Mouse (Mus musculus) embryonic facial prominence, embryonic 12.5 days (tissue): ENCODE data around the gene Slc25a39. TPM values are rescaled to one million over a fixed set of nuclear protein-coding genes. Genes with fewer than 3 reads are reported as not detected.
"Not testable (repeated sequence)": the region's sequence is repeated elsewhere in the genome, so short reads cannot be mapped to it uniquely, and the experiment has no call there.

Source experiments
- ATAC-seq: fragments of 200-750 bp; cut with Nextera tagmentation; 2 replicates; pipeline ENCODE4 v1.8.0; 2017; ENCODE audit not compliant: insufficient number of reproducible peaks, insufficient read depth, low FRiP score, low TSS enrichment
- H3K27ac ChIP-seq: fragments of 300-500 bp; sonication (generic); 2 replicates; pipeline ENCODE4 v1.5.1; 2016; ENCODE audit warnings: mild to moderate bottlenecking
- H3K27me3 ChIP-seq: fragments of 300-500 bp; sonication (generic); 2 replicates; pipeline ENCODE4 v1.6.1; 2016; ENCODE audit warnings: mild to moderate bottlenecking, moderate library complexity
- H3K36me3 ChIP-seq: fragments of 300-500 bp; sonication (generic); 2 replicates; pipeline ENCODE4 v1.6.1; 2016; ENCODE audit warnings: mild to moderate bottlenecking
- H3K4me1 ChIP-seq: fragments of 300-500 bp; sonication (generic); 2 replicates; pipeline ENCODE4 v1.6.1; 2016
- H3K4me2 ChIP-seq: fragments of 300-500 bp; sonication (generic); replicated peaks from 2 replicates; pipeline ENCODE4 v1.6.1; 2016; ENCODE audit warnings: mild to moderate bottlenecking, moderate library complexity
- H3K4me3 ChIP-seq: fragments of 300-500 bp; sonication (generic); 2 replicates; pipeline ENCODE4 v1.5.1; 2016; ENCODE audit warnings: mild to moderate bottlenecking
- H3K9ac ChIP-seq: fragments of 300-500 bp; sonication (generic); 2 replicates; pipeline ENCODE4 v1.6.1; 2016; ENCODE audit warnings: mild to moderate bottlenecking, moderate library complexity
- H3K9me3 ChIP-seq: fragments of 300-500 bp; sonication (generic); 2 replicates; pipeline ENCODE4 v1.6.1; 2016; ENCODE audit warnings: mild to moderate bottlenecking, moderate library complexity
- WGBS: fragments of 180-500 bp; shearing (Covaris S2); methylation state at CpG from one replicate; pipeline ENCODE4 v1.1.7; 2016; 5-methylcytosine and 5-hydroxymethylcytosine counted together
- polyA plus RNA-seq: library from polyadenylated mRNA; unstranded; fragments of >200 nt; fragmentation: Nextera tagmentation; extraction: Ambion mirVana; gene quantifications from 2 replicates; pipeline ENCODE4 v1.2.1, GENCODE M21; 2016

Slc25a39 gene
- polyA plus RNA-seq, 1 experiment from 2014 or later, result 189 TPM

- no peaks in the 10 kb centered on the region for H3K27me3 ChIP-seq
- H3K4me1 ChIP-seq, result peaks cover 10% of the 10 kb centered on the region
- no peaks in the 10 kb centered on the region for H3K9me3 ChIP-seq
- H3K27ac ChIP-seq, result no peak overlapping the region
- H3K36me3 ChIP-seq, result no peaks in the 10 kb centered on the region
- ATAC-seq, result no peak
- no peak overlapping the region for H3K4me2 ChIP-seq
- WGBS, result 80% methylated on average over 8 of the region's 8 CpGs
- no peak overlapping the region for H3K4me3 ChIP-seq
- H3K9ac ChIP-seq, result no peak overlapping the region
Measured at GRCm38 (mm10) chr11:102425555-102426316, 18.0 kb upstream of the Slc25a39 start.

DNA sequence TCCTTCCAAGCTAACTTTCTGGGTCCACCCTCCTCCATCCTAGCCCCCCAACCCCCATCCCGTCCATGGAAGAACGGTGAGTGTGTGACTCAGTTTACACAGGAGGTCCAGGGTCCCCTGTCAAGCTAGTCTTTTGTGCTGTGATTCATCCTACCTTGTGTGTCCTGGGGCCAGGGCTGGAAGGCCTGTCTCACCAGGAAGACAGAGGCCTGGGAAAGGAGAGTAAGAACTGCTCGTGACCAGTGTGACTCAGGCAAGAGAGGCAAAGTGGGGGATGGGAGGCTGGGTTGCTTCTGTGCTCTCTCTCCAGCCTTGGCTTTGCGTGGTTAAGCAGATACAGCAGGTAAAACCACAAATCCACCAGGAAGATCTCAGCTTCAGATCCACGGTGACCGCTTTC is 16.9 kb upstream of the Slc25a39 start:
- Histone ChIP-seq H3K27me3 (no peaks in the 10 kb centered on the region), H3K36me3 (no peaks in the 10 kb centered on the region), H3K4me1 (peaks cover 7% of the 10 kb centered on the region), H3K27ac (no peak overlapping the region), H3K9me3 (no peaks in the 10 kb centered on the region), H3K9ac (no peak overlapping the region), H3K4me2 (no peak overlapping the region), H3K4me3 (no peak overlapping the region)
- no peak for ATAC-seq
- 72% methylated on average over 6 of the region's 6 CpGs for WGBS

- 58% methylated on average over 8 of the region's 8 CpGs for WGBS
- no peak overlapping the region for H3K27ac ChIP-seq
- H3K36me3 ChIP-seq, result no peaks in the 10 kb centered on the region
- no peaks in the 10 kb centered on the region for H3K9me3 ChIP-seq
- no peak overlapping the region for H3K4me3 ChIP-seq
- no peak overlapping the region for H3K9ac ChIP-seq
- no peak overlapping the region for H3K4me2 ChIP-seq
- no peaks in the 10 kb centered on the region for H3K4me1 ChIP-seq
- no peak for ATAC-seq
- no peaks in the 10 kb centered on the region for H3K27me3 ChIP-seq
Measured at GRCm38 (mm10) chr11:102421559-102421958, 13.8 kb upstream of the Slc25a39 start.

GRCm38 (mm10) chr11:102418887-102419286 is 11.1 kb upstream of the Slc25a39 start:
- Histone ChIP-seq H3K9ac (no peak overlapping the region), H3K4me1 (no peaks in the 10 kb centered on the region), H3K9me3 (no peaks in the 10 kb centered on the region), H3K4me3 (no peak overlapping the region), H3K27ac (no peak overlapping the region), H3K27me3 (no peaks in the 10 kb centered on the region), H3K36me3 (no peaks in the 10 kb centered on the region), H3K4me2 (no peak overlapping the region)
- no peak for ATAC-seq

GRCm38 (mm10) chr11:102417160-102417559 is 9.4 kb upstream of the Slc25a39 start:
- H3K4me3 ChIP-seq, result no peak overlapping the region
- no peak for ATAC-seq
- H3K36me3 ChIP-seq, result no peaks in the 10 kb centered on the region
- no peaks in the 10 kb centered on the region for H3K27me3 ChIP-seq
- H3K27ac ChIP-seq, result no peak overlapping the region
- no peak overlapping the region for H3K9ac ChIP-seq
- WGBS, result 85% methylated on average over 1 of the region's 1 CpGs
- H3K4me1 ChIP-seq, result no peaks in the 10 kb centered on the region
- no peak overlapping the region for H3K4me2 ChIP-seq
- H3K9me3 ChIP-seq, result no peaks in the 10 kb centered on the region

DNA sequence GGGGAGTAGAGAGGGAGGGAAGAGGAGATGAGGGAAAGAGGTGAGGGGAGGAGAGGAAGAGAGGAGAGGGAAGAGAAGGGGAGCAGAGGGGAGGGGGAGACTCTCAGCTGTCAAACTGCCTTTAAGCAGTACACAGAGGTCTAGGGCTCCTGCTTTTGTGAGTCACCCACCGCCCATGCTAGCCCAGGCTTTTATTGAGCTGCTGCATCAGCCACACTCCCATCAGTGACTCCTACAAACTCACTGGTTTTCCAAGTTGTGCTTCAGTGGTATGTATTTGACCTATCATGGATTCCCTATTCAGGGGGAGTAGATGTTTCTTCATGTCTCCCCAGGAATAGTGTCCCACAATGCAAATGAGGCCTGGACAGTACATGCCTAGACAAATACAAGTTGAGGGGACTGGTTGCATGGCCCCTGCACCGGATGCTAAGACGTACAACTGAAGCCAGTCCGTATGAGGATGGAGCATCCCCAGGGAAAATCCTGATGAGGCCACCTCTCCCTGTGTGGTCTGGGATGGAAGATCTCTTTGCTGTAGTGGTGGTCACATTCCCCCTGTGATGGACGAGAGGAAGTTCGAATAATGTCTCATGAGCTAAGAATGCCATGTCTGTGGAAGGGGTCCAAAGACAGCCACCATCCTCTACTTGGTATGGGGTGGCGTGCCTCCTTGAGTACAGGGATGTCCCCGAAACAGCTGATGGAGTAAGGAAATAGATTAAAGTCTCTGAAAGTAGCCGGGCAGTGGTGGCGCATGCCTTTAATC is 7.5 kb upstream of the Slc25a39 start:
- no peak overlapping the region for H3K4me3 ChIP-seq
- no peaks in the 10 kb centered on the region for H3K9me3 ChIP-seq
- H3K4me2 ChIP-seq, result no peak overlapping the region
- ATAC-seq, result no peak
- no peak overlapping the region for H3K9ac ChIP-seq
- H3K4me1 ChIP-seq, result no peaks in the 10 kb centered on the region
- 70% methylated on average over 10 of the region's 10 CpGs for WGBS
- H3K27ac ChIP-seq, result 0 out of 2 replicates have a peak overlapping the region, but pooled peaks have one; percentile 3
- no peaks in the 10 kb centered on the region for H3K27me3 ChIP-seq
- H3K36me3 ChIP-seq, result no peaks in the 10 kb centered on the region

DNA sequence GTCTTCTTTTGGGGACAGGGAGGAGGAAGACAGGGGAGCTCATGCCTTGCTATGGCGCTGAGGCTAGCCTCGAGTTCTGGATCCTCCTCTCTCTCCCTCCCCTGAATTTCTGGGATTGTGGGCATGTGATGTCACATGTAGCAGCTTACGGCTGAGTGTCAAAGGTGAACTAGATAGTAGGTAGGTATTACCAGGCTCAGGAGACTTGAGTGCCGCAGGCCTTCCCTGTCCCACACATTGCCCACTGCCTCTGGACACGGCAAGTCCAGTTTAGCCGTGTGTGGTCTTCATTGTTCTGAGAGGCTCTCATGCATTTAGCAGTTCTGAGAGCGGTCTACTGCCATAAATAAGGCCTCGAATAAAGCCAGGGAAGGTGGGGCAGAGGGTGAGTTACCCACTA is 5.3 kb upstream of the Slc25a39 start:
- Histone ChIP-seq H3K27ac (no peak overlapping the region), H3K9ac (no peak overlapping the region), H3K4me3 (no peak overlapping the region), H3K9me3 (no peaks in the 10 kb centered on the region), H3K4me2 (no peak overlapping the region), H3K4me1 (0 out of 2 replicates have a peak, but pooled peaks cover 6% of the 10 kb centered on the region), H3K27me3 (no peaks in the 10 kb centered on the region), H3K36me3 (no peaks in the 10 kb centered on the region)
- ATAC-seq, result no peak
- WGBS, result 79% methylated on average over 8 of the region's 8 CpGs

GRCm38 (mm10) chr11:102411704-102412103 is 4.0 kb upstream of the Slc25a39 start:
- no peak overlapping the region for H3K4me3 ChIP-seq
- no peaks in the 10 kb centered on the region for H3K9me3 ChIP-seq
- H3K4me2 ChIP-seq, result no peak overlapping the region
- H3K9ac ChIP-seq, result no peak overlapping the region
- no peaks in the 10 kb centered on the region for H3K36me3 ChIP-seq
- H3K27ac ChIP-seq, result no peak overlapping the region
- H3K4me1 ChIP-seq, result peaks cover 6% of the 10 kb centered on the region; the same call in 1 of the 2 replicates
- no peak for ATAC-seq
- no peaks in the 10 kb centered on the region for H3K27me3 ChIP-seq
- WGBS, result 8% methylated on average over 11 of the region's 11 CpGs

DNA sequence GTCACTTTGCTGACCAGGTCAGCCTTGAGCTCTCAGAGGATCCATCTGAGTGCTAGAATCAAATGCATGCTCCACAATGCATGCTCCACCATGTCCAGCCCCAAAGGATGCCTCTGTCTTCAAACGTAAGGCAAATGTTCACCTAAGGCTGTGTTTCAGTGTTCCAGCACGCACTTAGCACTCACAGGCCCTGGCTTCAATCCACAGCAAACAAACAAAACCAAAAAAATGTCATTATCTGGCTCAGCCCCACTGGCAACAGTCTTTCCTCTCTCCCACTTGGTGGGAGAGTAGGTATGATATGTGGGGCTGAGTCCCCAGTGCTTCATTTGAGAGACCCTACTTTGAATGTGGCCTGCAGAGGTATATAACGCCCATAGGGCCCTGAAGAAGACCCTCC is 3.3 kb upstream of the Slc25a39 start:
- Histone ChIP-seq H3K4me1 (peaks cover 12% of the 10 kb centered on the region), H3K27ac (no peak overlapping the region), H3K9ac (no peak overlapping the region), H3K36me3 (no peaks in the 10 kb centered on the region), H3K9me3 (no peaks in the 10 kb centered on the region), H3K4me2 (no peak overlapping the region), H3K27me3 (no peaks in the 10 kb centered on the region), H3K4me3 (no peak overlapping the region)
- 81% methylated on average over 3 of the region's 3 CpGs for WGBS
- no peak for ATAC-seq

GRCm38 (mm10) chr11:102410345-102410744 is 2.6 kb upstream of the Slc25a39 start:
- not testable (repeated sequence) for H3K4me3 ChIP-seq, ATAC-seq, H3K27ac ChIP-seq, H3K9ac ChIP-seq, H3K27me3 ChIP-seq, H3K36me3 ChIP-seq, H3K9me3 ChIP-seq, H3K4me2 ChIP-seq
- H3K4me1 ChIP-seq, result peaks cover 20% of the 10 kb centered on the region
- 100% methylated on average over 3 of the region's 3 CpGs for WGBS

- H3K4me2 ChIP-seq, result no peak overlapping the region
- H3K9ac ChIP-seq, result no peak overlapping the region
- H3K9me3 ChIP-seq, result no peaks in the 10 kb centered on the region
- H3K27ac ChIP-seq, result no peak overlapping the region
- no peaks in the 10 kb centered on the region for H3K27me3 ChIP-seq
- WGBS, result 84% methylated on average over 3 of the region's 3 CpGs
- H3K4me1 ChIP-seq, result peaks cover 24% of the 10 kb centered on the region
- H3K36me3 ChIP-seq, result peaks cover 2% of the 10 kb centered on the region; the same call in 1 of the 2 replicates
- H3K4me3 ChIP-seq, result no peak overlapping the region
- ATAC-seq, result no peak
Measured at GRCm38 (mm10) chr11:102409795-102410330, 2.1 kb upstream of the Slc25a39 start.
